Mouse (Mus musculus) stomach, postnatal 0 days (tissue): Measurements from ENCODE around the gene Fhit.

Experiments used
- CTCF ChIP-seq: IDR thresholded peaks from 2 replicates; pipeline ENCODE4 v1.5.1; 2016; ENCODE audit warnings: antibody characterized with exemption, low read depth, mild to moderate bottlenecking, moderate library complexity
- EP300 ChIP-seq: optimal IDR thresholded peaks from 2 replicates; pipeline ENCODE3; 2016; ENCODE audit warnings: antibody characterized with exemption

GRCm38 (mm10) chr14:11083462-11083861 lies 78.4 kb downstream of the Fhit start:
- no peak for TF ChIP-seq EP300
- TF ChIP-seq CTCF, result no peak
